Mouse (Mus musculus): Measurements from ENCODE around the gene Wipf2. TPM values are rescaled to one million over a fixed set of nuclear protein-coding genes. Genes with fewer than 3 reads are reported as not detected.
A peak's percentile ranks its signal among the peaks of the same experiment; 100 is the strongest.

Wipf2 gene
- polyA plus RNA-seq, 1 experiment from 2014 or later, result 4.5 TPM

DNA sequence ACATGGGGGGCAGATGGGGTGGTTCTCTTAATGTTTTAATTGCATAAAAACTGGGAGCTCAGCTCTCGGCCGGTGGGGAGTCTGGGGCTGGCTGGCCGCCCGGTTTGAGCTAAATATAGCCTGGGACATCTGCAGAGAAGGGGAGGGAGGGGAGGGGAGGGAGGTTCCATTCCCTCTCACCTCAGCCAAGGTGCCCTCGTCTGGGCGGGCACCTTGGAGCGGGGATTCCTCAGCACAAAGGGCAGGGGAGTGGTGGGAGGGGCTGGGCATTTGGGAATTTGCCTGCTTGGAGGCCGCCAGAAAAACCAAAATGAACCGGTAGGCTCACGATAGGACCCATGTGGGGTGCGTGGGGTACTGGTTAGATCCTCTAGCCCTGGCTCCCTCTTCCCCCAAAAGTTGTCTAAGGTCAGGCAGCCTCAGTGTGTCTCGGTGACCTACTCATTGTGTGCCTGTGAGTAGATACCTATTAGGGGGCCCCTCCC lies 77.9 kb downstream of the Wipf2 start:
- 3% methylated on average over 12 of the region's 12 CpGs for WGBS
- peak overlapping the region; percentile 92 for H3K4me3 ChIP-seq (replicated peaks)
- H3K36me3 ChIP-seq, result no peaks in the 10 kb centered on the region
- peak overlapping the region; percentile 98 for H3K27ac ChIP-seq
- H3K4me2 ChIP-seq, result peak overlapping the region; percentile 85
- no peaks in the 10 kb centered on the region for H3K9me3 ChIP-seq
- H3K4me1 ChIP-seq, result peaks cover 82% of the 10 kb centered on the region
- ATAC-seq (ENCODE audit: insufficient read depth, low FRiP score, low read depth), result no peak
- peak overlapping the region; percentile 25; the same call in 1 of the 2 replicates for H3K9ac ChIP-seq
- H3K27me3 ChIP-seq (replicated peaks), result no peaks in the 10 kb centered on the region

GRCm38 (mm10) chr11:98941826-98942550 lies 78.5 kb downstream of the Wipf2 start:
- Histone ChIP-seq H3K36me3 (no peaks in the 10 kb centered on the region), H3K4me2 (peak overlapping the region; percentile 85), H3K27me3 (replicated peaks) (no peaks in the 10 kb centered on the region), H3K27ac (peak overlapping the region; percentile 98), H3K9ac (peak overlapping the region; percentile 25; the same call in 1 of the 2 replicates), H3K4me3 (replicated peaks) (peak overlapping the region; percentile 92), H3K9me3 (no peaks in the 10 kb centered on the region), H3K4me1 (peaks cover 80% of the 10 kb centered on the region)
- 0 out of 2 replicates have a peak, but pooled peaks have one; percentile 3 for ATAC-seq (ENCODE audit: insufficient read depth, low FRiP score, low read depth)
- 8% methylated on average over 15 of the region's 15 CpGs for WGBS

DNA sequence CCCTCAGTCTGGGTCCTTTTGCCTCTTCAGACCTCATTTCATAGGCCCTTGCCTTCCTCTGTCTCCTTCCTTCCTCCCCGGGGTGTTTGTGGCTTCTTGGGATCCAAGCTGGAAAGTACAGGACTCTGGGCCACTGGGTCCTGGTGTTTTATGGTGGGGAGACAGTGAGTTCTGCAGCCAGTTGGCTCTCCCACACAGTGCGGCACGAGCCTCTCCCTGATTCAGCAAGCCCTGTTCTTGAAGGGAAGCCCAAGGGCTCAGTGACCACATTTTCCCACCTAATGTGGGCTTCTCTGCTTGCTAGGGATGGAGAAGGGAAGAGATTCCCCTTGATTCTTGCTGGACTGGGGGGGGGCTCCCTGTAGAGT lies 79.1 kb downstream of the Wipf2 start:
- Histone ChIP-seq H3K27ac (peak overlapping the region; percentile 98), H3K4me3 (replicated peaks) (peak overlapping the region; percentile 92), H3K4me1 (peaks cover 85% of the 10 kb centered on the region), H3K27me3 (replicated peaks) (no peaks in the 10 kb centered on the region), H3K36me3 (no peaks in the 10 kb centered on the region), H3K9ac (peak overlapping the region; percentile 29; the same call in 1 of the 2 replicates), H3K9me3 (no peaks in the 10 kb centered on the region), H3K4me2 (peak overlapping the region; percentile 85)
- no peak for ATAC-seq (ENCODE audit: insufficient read depth, low FRiP score, low read depth)
- 37% methylated on average over 3 of the region's 3 CpGs for WGBS

GRCm38 (mm10) chr11:98942923-98943641 lies 79.6 kb downstream of the Wipf2 start:
- Histone ChIP-seq H3K9me3 (no peaks in the 10 kb centered on the region), H3K4me3 (replicated peaks) (0 out of 2 replicates have a peak overlapping the region, but pooled peaks have one; percentile 5), H3K36me3 (no peaks in the 10 kb centered on the region), H3K4me2 (peak overlapping the region; percentile 85), H3K4me1 (peaks cover 91% of the 10 kb centered on the region), H3K27me3 (replicated peaks) (no peaks in the 10 kb centered on the region), H3K9ac (0 out of 2 replicates have a peak overlapping the region, but pooled peaks have one; percentile 29), H3K27ac (peak overlapping the region; percentile 98)
- ATAC-seq (ENCODE audit: insufficient read depth, low FRiP score, low read depth), result peak; percentile 11; the same call in 1 of the 2 replicates
- WGBS, result 51% methylated on average over 8 of the region's 8 CpGs

- Histone ChIP-seq H3K9ac (no peak overlapping the region), H3K4me3 (replicated peaks) (no peak overlapping the region; the same call in 1 of the 2 replicates)
Measured at GRCm38 (mm10) chr11:98943741-98944461, 80.5 kb downstream of the Wipf2 start.

DNA sequence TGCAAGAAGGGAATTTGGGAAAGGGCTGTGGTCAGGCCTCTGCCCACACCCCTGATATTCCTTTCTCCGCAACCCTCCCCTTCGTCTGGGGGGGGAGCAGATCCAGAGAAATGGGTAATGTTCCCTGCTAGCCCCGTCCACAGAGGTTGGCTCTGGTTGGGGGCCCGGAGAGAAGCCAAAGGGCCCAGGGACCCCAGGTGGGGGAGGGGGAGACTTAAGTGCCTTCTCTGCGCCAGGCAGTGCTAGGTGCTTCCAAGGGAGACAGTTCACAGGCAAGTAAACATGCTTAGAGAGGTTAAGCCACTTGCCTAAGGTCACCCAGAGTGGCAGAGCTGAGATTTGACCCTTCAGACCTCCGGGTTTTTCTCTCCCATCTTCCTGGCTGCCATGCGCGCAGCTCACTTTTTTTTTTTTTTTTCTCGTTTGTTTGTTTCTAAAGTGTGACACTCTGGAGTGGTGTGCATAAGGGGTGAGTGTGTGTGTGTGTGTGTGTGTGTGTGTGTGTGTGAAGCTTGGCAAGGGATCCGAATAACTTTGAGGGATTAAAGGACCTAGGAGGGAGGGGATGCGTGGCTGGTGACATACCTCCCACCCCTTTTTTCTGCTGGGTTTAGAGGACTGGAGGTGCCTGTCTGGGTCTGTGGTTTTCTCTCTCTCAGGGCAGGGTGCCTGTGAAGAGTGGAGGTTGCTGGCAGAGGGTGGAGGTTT lies 81.6 kb downstream of the Wipf2 start:
- H3K9me3 ChIP-seq, result no peaks in the 10 kb centered on the region
- H3K4me1 ChIP-seq, result peaks cover 88% of the 10 kb centered on the region
- ATAC-seq (ENCODE audit: insufficient read depth, low FRiP score, low read depth), result no peak
- no peaks in the 10 kb centered on the region for H3K27me3 ChIP-seq (replicated peaks)
- H3K27ac ChIP-seq, result peak overlapping the region; percentile 98
- peak overlapping the region; percentile 36; the same call in 1 of the 2 replicates for H3K4me2 ChIP-seq
- no peak overlapping the region for H3K4me3 ChIP-seq (replicated peaks)
- WGBS, result 27% methylated on average over 11 of the region's 11 CpGs
- no peak overlapping the region for H3K9ac ChIP-seq
- H3K36me3 ChIP-seq, result no peaks in the 10 kb centered on the region

More at GRCm38 (mm10) chr11:98943741-98944461, 80.5 kb downstream of the Wipf2 start:
- H3K36me3 ChIP-seq, result no peaks in the 10 kb centered on the region
- peaks cover 88% of the 10 kb centered on the region for H3K4me1 ChIP-seq
- H3K27ac ChIP-seq, result peak overlapping the region; percentile 98
- H3K4me2 ChIP-seq, result peak overlapping the region; percentile 85
- WGBS, result 28% methylated on average over 14 of the region's 14 CpGs
- no peaks in the 10 kb centered on the region for H3K27me3 ChIP-seq (replicated peaks)
- H3K9me3 ChIP-seq, result no peaks in the 10 kb centered on the region
- no peak for ATAC-seq (ENCODE audit: insufficient read depth, low FRiP score, low read depth)

DNA sequence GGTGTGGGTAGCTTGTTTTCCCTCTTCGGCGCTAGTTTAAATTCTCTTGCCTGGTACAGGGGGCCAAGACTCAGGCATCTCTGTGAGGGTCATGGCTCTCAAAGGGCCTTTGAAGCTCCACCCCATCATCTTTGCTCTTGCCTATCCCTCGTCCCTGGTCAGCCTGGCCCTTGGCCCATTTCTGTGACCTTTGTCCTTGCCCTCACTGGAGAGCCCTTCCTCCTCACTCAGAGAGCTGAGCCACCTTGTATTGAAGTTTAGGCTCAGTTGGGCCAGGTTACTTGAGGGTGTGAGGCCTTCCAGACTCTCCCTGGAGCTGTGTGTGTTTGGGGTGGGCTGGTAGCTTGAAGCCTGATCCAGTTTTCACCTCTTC lies 82.2 kb downstream of the Wipf2 start:
- H3K27me3 ChIP-seq (replicated peaks), result no peaks in the 10 kb centered on the region
- H3K4me2 ChIP-seq, result no peak overlapping the region
- peaks cover 4% of the 10 kb centered on the region; the same call in 1 of the 2 replicates for H3K36me3 ChIP-seq
- no peak overlapping the region for H3K9ac ChIP-seq
- peaks cover 88% of the 10 kb centered on the region for H3K4me1 ChIP-seq
- peak overlapping the region; percentile 98; the same call in 1 of the 2 replicates for H3K27ac ChIP-seq
- WGBS, result 52% methylated on average over 3 of the region's 3 CpGs
- H3K9me3 ChIP-seq, result no peaks in the 10 kb centered on the region
- no peak overlapping the region for H3K4me3 ChIP-seq (replicated peaks)
- no peak for ATAC-seq (ENCODE audit: insufficient read depth, low FRiP score, low read depth)

- Histone ChIP-seq H3K9me3 (no peaks in the 10 kb centered on the region), H3K4me3 (replicated peaks) (no peak overlapping the region), H3K27me3 (replicated peaks) (no peaks in the 10 kb centered on the region), H3K4me1 (peaks cover 81% of the 10 kb centered on the region), H3K4me2 (peak overlapping the region; percentile 11; the same call in 1 of the 2 replicates), H3K36me3 (peaks cover 9% of the 10 kb centered on the region), H3K27ac (peak overlapping the region; percentile 72), H3K9ac (no peak overlapping the region)
- WGBS, result 48% methylated on average over 18 of the region's 18 CpGs
- ATAC-seq (ENCODE audit: insufficient read depth, low FRiP score, low read depth), result no peak
Measured at GRCm38 (mm10) chr11:98947969-98948569, 84.6 kb downstream of the Wipf2 start.

GRCm38 (mm10) chr11:98949242-98949957 lies 86.0 kb downstream of the Wipf2 start:
- ATAC-seq (ENCODE audit: insufficient read depth, low FRiP score, low read depth), result no peak
- Histone ChIP-seq H3K9ac (no peak overlapping the region), H3K27ac (no peak overlapping the region)

DNA sequence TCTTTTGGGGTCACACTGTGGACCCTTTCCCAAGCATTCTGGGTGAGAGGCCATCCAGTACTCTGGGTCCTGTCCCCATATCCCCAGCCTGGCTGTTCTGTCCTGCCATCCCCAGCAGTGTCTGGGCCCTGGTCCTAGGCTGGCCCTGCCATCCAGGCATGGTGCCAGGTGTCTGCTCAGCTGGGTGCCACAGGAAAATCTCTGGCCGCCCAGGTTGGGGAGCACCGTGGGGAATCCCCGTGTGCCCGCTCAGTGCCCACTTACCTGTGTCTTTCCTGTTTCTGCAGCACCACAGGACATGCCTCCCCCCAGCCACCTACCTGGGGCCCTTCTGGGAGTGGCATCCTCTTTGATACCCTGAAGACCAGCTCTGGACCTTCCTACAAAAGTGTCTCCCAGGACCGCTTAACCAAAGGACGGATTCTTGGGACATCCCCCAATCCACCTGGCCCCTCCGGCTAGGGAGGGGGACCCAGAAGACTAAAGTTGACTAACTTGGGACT lies 86.6 kb downstream of the Wipf2 start:
- 81% methylated on average over 7 of the region's 7 CpGs for WGBS
- Histone ChIP-seq H3K4me1 (peaks cover 80% of the 10 kb centered on the region), H3K27ac (0 out of 2 replicates have a peak overlapping the region, but pooled peaks have one; percentile 86), H3K9me3 (no peaks in the 10 kb centered on the region), H3K4me2 (no peak overlapping the region), H3K4me3 (replicated peaks) (no peak overlapping the region), H3K27me3 (replicated peaks) (no peaks in the 10 kb centered on the region), H3K9ac (no peak overlapping the region), H3K36me3 (peaks cover 9% of the 10 kb centered on the region)
- no peak for ATAC-seq (ENCODE audit: insufficient read depth, low FRiP score, low read depth)

More at GRCm38 (mm10) chr11:98949242-98949957, 86.0 kb downstream of the Wipf2 start:
- Histone ChIP-seq H3K4me2 (no peak overlapping the region), H3K27me3 (replicated peaks) (no peaks in the 10 kb centered on the region), H3K4me3 (replicated peaks) (no peak overlapping the region), H3K36me3 (peaks cover 9% of the 10 kb centered on the region), H3K9me3 (no peaks in the 10 kb centered on the region), H3K4me1 (peaks cover 80% of the 10 kb centered on the region)
- WGBS, result 60% methylated on average over 12 of the region's 12 CpGs

All from stomach, embryonic 15.5 days (tissue).